Mouse (Mus musculus) thymus, adult 2 months (tissue): ENCODE results near the gene Cryab.

ENCODE experiments used
- CTCF ChIP-seq: fragments of 200-500 bp; IDR thresholded peaks from 2 replicates; pipeline ENCODE4 v1.5.1; 2012; ENCODE audit warnings: mild to moderate bottlenecking, control low read depth, low read length, moderate library complexity, borderline replicate concordance; ENCODE audit not compliant: control insufficient read depth, poor library complexity, insufficient read depth; ENCODE audit errors: extremely low read depth
- POLR2A ChIP-seq: fragments of 200-500 bp; IDR thresholded peaks from 2 replicates; pipeline ENCODE4 v1.6.1; 2012; ENCODE audit warnings: mild to moderate bottlenecking, low read length, control low read depth, moderate library complexity; ENCODE audit not compliant: control insufficient read depth, poor library complexity, insufficient read depth; ENCODE audit errors: extremely low read depth

DNA sequence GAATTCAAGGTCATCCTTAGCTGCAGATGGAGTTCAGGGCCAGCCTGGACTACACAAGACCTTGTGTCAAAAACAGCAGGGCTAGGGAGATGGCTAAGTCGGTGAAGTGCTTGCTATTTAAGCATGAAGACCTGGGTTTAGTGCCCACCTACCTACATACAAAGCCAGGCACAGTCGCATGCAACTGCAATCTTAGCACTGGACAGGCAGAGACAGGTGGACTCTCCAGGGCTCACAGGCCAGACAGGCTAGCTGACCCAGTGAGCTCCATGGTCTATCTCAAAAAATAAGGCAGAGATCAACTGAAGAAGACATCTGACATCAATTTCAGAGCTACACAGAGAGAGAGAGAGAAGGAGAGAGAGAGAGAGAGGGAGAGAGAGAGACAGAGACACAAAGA, 27.0 kb upstream of the Cryab start:
- TF ChIP-seq POLR2A (no peak), CTCF (no peak)
